8 mouse cellular contexts compared by ENCODE assay signal in genomic region chr1:164138365-164139130, GRCm38 (mm10). TPM values are rescaled to one million over a fixed set of nuclear protein-coding genes. Genes with fewer than 3 reads are reported as not detected.
A peak's percentile ranks its signal among the peaks of the same experiment; 100 is the strongest.
DNase-seq lines count a peak whose midpoint lies in the region; TF ChIP-seq lines count a peak whose summit lies in the region.

No protein-coding gene starts in this region.

- H3K36me3 ChIP-seq in megakaryocyte, embryonic 14.5 days (replicated peaks; ENCODE audit: low read length) = peaks cover 85% of the 10 kb centered on the region

- no peaks in the 10 kb centered on the region for H3K27me3 ChIP-seq in megakaryocyte, embryonic 14.5 days (replicated peaks)

- H3K4me1 ChIP-seq in megakaryocyte, embryonic 14.5 days = peaks cover 75% of the 10 kb centered on the region

- H3K4me3 ChIP-seq in gastrocnemius, adult 2 months = no peak overlapping the region
- H3K4me3 ChIP-seq in left cerebral cortex, adult 2 months = no peak overlapping the region
- peak overlapping the region; percentile 35 for H3K4me3 ChIP-seq in megakaryocyte, embryonic 14.5 days (replicated peaks)

- H3K9me3 ChIP-seq in megakaryocyte, embryonic 14.5 days = no peaks in the 10 kb centered on the region

- intact Hi-C loops in gastrocnemius, adult 2 months (cut with DNase I) = loop anchor here (2.0 kb wide), 1 partner anchor 130 kb away; no protein-coding TSS in a partner anchor
- intact Hi-C loops in left cerebral cortex, adult 2 months (cut with DNase I) = loop anchor here (1.0 to 10.0 kb wide), 3 partner anchors 78 to 984 kb away; partner anchors contain the start of gene Sell

- TF ChIP-seq CTCF in gastrocnemius, adult 2 months (IDR thresholded peaks at IDR 0.05) = peak; percentile 78
- peak; percentile 87 for TF ChIP-seq CTCF in left cerebral cortex, adult 2 months (IDR thresholded peaks at IDR 0.05)

- no peak overlapping the region for H3K27ac ChIP-seq in gastrocnemius, adult 2 months
- H3K27ac ChIP-seq in left cerebral cortex, adult 2 months = no peak overlapping the region

- peak; percentile 86 for DNase-seq in T-cell, adult 2 months (ENCODE audit: low spot score)
- peak; percentile 51 to 56 for DNase-seq in cerebellum, postnatal 36 days
- DNase-seq in gastrocnemius, adult 2 months = peak; percentile 71
- DNase-seq in hindlimb bud, embryonic 11.5 days (ENCODE audit: extremely low spot score, low read depth, low spot score) = peak; percentile 64
- peak; percentile 71 to 84 for DNase-seq in left cerebral cortex, adult 2 months (ENCODE audit: extremely low spot score in 1 of 2, low spot score in 2 of 2)
- DNase-seq in right cerebral cortex, adult 2 months (ENCODE audit: low spot score in 2 of 2) = peak; percentile 77 to 86
- DNase-seq in urinary bladder, postnatal 10 days (ENCODE audit: low spot score) = peak; percentile 37

RNA-seq across cellular contexts. Expression of gene F5, which starts 13.1 kb away (rescaled TPM):
- under 1 TPM; 0.05 to 0.08 TPM for total RNA-seq in gastrocnemius, adult 2 months (2021)
- total RNA-seq in left cerebral cortex, adult 2 months (2021) = 1 to 10 TPM in 1 of 2 experiments, under 1 TPM in 1; 0.75 to 1.1 TPM
- 2.2 and 15.1 TPM in 2 replicates for polyA plus RNA-seq in megakaryocyte, embryonic 14.5 days (2012; ENCODE audit: insufficient read depth, low replicate concordance)

RNA-seq across cellular contexts. Expression of gene Selp, which starts 23.5 kb away (rescaled TPM):
- under 1 TPM; 0.42 to 0.54 TPM for total RNA-seq in gastrocnemius, adult 2 months (2021)
- not detected for total RNA-seq in left cerebral cortex, adult 2 months (2021)
- polyA plus RNA-seq in megakaryocyte, embryonic 14.5 days (2012; ENCODE audit: insufficient read depth, low replicate concordance) = 197 and 302 TPM in 2 replicates
